Mouse (Mus musculus) embryonic fibroblast, embryonic 13.5 days (primary cell): ENCODE results near the gene Oxsr1.

Source experiments
- CTCF ChIP-seq: IDR thresholded peaks from 2 replicates; pipeline ENCODE4 v1.5.1; 2011; ENCODE audit warnings: mild to moderate bottlenecking, control low read depth, low read length, moderate library complexity, borderline replicate concordance; ENCODE audit not compliant: insufficient read depth
- POLR2A ChIP-seq: IDR thresholded peaks from 2 replicates; pipeline ENCODE4 v1.6.1; 2011; ENCODE audit warnings: low read depth, mild to moderate bottlenecking, control low read depth, low read length, moderate library complexity

GRCm38 (mm10) chr9:119353926-119354325, 31.7 kb upstream of the Oxsr1 start:
- TF ChIP-seq CTCF (no peak), POLR2A (no peak)
